Mouse (Mus musculus): ENCODE measurements around the gene Higd1c. TPM values are rescaled to one million over a fixed set of nuclear protein-coding genes. Genes with fewer than 3 reads are reported as not detected.

Gene Higd1c
- polyA plus RNA-seq, 1 experiment, result not detected

DNA sequence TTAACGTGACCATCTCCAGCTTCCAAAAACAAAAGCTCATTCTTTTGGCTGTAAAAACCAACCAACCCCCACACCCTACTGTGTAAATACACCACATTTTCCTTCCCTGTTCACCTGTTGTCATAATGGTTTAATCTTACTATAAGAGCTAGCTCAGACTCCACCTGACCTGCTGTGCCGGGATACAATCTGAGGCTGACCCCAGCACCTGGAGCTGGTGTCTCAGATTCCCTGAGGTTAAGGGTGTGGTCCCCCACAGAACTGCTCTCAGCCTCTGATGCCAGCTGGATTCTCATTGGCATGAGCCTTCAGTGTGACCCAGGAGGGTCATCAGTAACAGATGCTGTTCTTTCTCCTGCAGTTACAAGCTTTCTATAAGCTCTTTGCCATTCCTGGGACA, 15.8 kb downstream of the Higd1c start:
- no peak overlapping the region for H3K4me3 ChIP-seq (replicated peaks; ENCODE audit: control insufficient read depth, low read depth, low read length)
- 83% methylated on average over 2 of the region's 2 CpGs for WGBS
- no peaks in the 10 kb centered on the region for H3K4me1 ChIP-seq (ENCODE audit: control insufficient read depth, insufficient read depth, low read length)
- no peak for TF ChIP-seq POLR2A (IDR thresholded peaks at IDR 0.05; ENCODE audit: borderline replicate concordance, control insufficient read depth, low read depth, low read length)
- TF ChIP-seq CTCF (IDR thresholded peaks at IDR 0.05; ENCODE audit: control insufficient read depth, insufficient read depth, low read length), result no peak
- H3K27ac ChIP-seq (ENCODE audit: control insufficient read depth, insufficient read depth, low read depth, low read length, poor library complexity), result no peak overlapping the region

GRCm38 (mm10) chr15:100385705-100386104, 21.4 kb downstream of the Higd1c start:
- 87% methylated on average over 9 of the region's 9 CpGs for WGBS
- Histone ChIP-seq H3K4me1 (ENCODE audit: control insufficient read depth, insufficient read depth, low read length) (no peaks in the 10 kb centered on the region), H3K4me3 (replicated peaks; ENCODE audit: control insufficient read depth, low read depth, low read length) (no peak overlapping the region), H3K27ac (ENCODE audit: control insufficient read depth, insufficient read depth, low read depth, low read length, poor library complexity) (no peak overlapping the region)
- TF ChIP-seq POLR2A (IDR thresholded peaks at IDR 0.05; ENCODE audit: borderline replicate concordance, control insufficient read depth, low read depth, low read length) (no peak), CTCF (IDR thresholded peaks at IDR 0.05; ENCODE audit: control insufficient read depth, insufficient read depth, low read length) (no peak)

DNA sequence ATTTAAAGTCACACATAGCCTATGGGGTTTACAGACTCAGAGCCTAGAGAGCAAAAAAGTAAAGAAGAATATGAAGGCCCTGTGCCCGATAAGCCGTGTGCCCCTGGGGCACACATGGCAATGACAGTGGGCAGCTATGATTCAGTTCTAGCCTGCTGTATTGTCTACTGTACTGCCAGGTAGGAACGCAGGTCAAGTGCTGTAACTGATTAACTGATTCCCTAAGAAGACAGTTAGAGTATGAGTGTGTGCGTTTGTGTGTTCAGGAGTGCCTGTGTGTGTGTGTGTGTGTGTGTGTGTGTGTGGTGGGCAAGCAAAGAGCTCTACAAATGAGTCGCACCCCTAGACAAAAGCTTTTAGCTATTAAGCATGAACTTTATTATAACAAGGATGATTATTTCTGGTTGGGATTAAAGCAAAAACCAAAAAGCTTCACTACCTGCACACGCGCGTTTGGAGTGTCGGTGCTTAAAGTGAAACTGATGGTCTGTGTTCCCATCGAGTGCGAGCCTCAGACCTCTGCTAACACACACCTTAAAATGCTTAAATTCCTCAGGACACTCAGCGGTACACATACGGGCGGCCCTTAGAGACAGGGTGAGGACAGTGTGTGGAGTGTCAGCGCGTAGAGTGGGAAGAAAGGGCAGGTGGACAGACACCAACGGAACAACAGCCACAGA, 23.3 kb downstream of the Higd1c start:
- H3K4me3 ChIP-seq (replicated peaks; ENCODE audit: control insufficient read depth, low read depth, low read length), result no peak overlapping the region
- no peaks in the 10 kb centered on the region for H3K4me1 ChIP-seq (ENCODE audit: control insufficient read depth, insufficient read depth, low read length)
- H3K27ac ChIP-seq (ENCODE audit: control insufficient read depth, insufficient read depth, low read depth, low read length, poor library complexity), result no peak overlapping the region
- TF ChIP-seq CTCF (IDR thresholded peaks at IDR 0.05; ENCODE audit: control insufficient read depth, insufficient read depth, low read length) (no peak), POLR2A (IDR thresholded peaks at IDR 0.05; ENCODE audit: borderline replicate concordance, control insufficient read depth, low read depth, low read length) (no peak)
- 83% methylated on average over 17 of the region's 17 CpGs for WGBS

GRCm38 (mm10) chr15:100388224-100388835, 24.0 kb downstream of the Higd1c start:
- Histone ChIP-seq H3K27ac (ENCODE audit: control insufficient read depth, insufficient read depth, low read depth, low read length, poor library complexity) (no peak overlapping the region), H3K4me1 (ENCODE audit: control insufficient read depth, insufficient read depth, low read length) (no peaks in the 10 kb centered on the region), H3K4me3 (replicated peaks; ENCODE audit: control insufficient read depth, low read depth, low read length) (no peak overlapping the region)
- TF ChIP-seq CTCF (IDR thresholded peaks at IDR 0.05; ENCODE audit: control insufficient read depth, insufficient read depth, low read length) (no peak), POLR2A (IDR thresholded peaks at IDR 0.05; ENCODE audit: borderline replicate concordance, control insufficient read depth, low read depth, low read length) (no peak)
- 18% methylated on average over 16 of the region's 16 CpGs for WGBS

- 78% methylated on average over 9 of the region's 9 CpGs for WGBS
- no peak for TF ChIP-seq POLR2A (IDR thresholded peaks at IDR 0.05; ENCODE audit: borderline replicate concordance, control insufficient read depth, low read depth, low read length)
- no peak for TF ChIP-seq CTCF (IDR thresholded peaks at IDR 0.05; ENCODE audit: control insufficient read depth, insufficient read depth, low read length)
- H3K4me3 ChIP-seq (replicated peaks; ENCODE audit: control insufficient read depth, low read depth, low read length), result no peak overlapping the region
- H3K27ac ChIP-seq (ENCODE audit: control insufficient read depth, insufficient read depth, low read depth, low read length, poor library complexity), result no peak overlapping the region
- no peaks in the 10 kb centered on the region for H3K4me1 ChIP-seq (ENCODE audit: control insufficient read depth, insufficient read depth, low read length)
Observed at GRCm38 (mm10) chr15:100388886-100389285, 24.5 kb downstream of the Higd1c start.

- Histone ChIP-seq H3K27ac (ENCODE audit: control insufficient read depth, insufficient read depth, low read depth, low read length, poor library complexity) (no peak overlapping the region), H3K4me3 (replicated peaks; ENCODE audit: control insufficient read depth, low read depth, low read length) (no peak overlapping the region), H3K4me1 (ENCODE audit: control insufficient read depth, insufficient read depth, low read length) (no peaks in the 10 kb centered on the region)
- WGBS, result 56% methylated on average over 7 of the region's 7 CpGs
- TF ChIP-seq CTCF (IDR thresholded peaks at IDR 0.05; ENCODE audit: control insufficient read depth, insufficient read depth, low read length) (no peak), POLR2A (IDR thresholded peaks at IDR 0.05; ENCODE audit: borderline replicate concordance, control insufficient read depth, low read depth, low read length) (no peak)
Observed at GRCm38 (mm10) chr15:100391066-100391465, 26.7 kb downstream of the Higd1c start.

- Histone ChIP-seq H3K27ac (ENCODE audit: control insufficient read depth, insufficient read depth, low read depth, low read length, poor library complexity) (no peak overlapping the region), H3K4me3 (replicated peaks; ENCODE audit: control insufficient read depth, low read depth, low read length) (no peak overlapping the region), H3K4me1 (ENCODE audit: control insufficient read depth, insufficient read depth, low read length) (no peaks in the 10 kb centered on the region)
- TF ChIP-seq CTCF (IDR thresholded peaks at IDR 0.05; ENCODE audit: control insufficient read depth, insufficient read depth, low read length) (no peak), POLR2A (IDR thresholded peaks at IDR 0.05; ENCODE audit: borderline replicate concordance, control insufficient read depth, low read depth, low read length) (no peak)
- 58% methylated on average over 7 of the region's 7 CpGs for WGBS
Observed at GRCm38 (mm10) chr15:100391599-100391998, 27.3 kb downstream of the Higd1c start.

GRCm38 (mm10) chr15:100393016-100393415, 28.7 kb downstream of the Higd1c start:
- H3K4me1 ChIP-seq (ENCODE audit: control insufficient read depth, insufficient read depth, low read length), result no peaks in the 10 kb centered on the region

More at GRCm38 (mm10) chr15:100393016-100393415, 28.7 kb downstream of the Higd1c start:
- Histone ChIP-seq H3K4me3 (replicated peaks; ENCODE audit: control insufficient read depth, low read depth, low read length) (no peak overlapping the region), H3K27ac (ENCODE audit: control insufficient read depth, insufficient read depth, low read depth, low read length, poor library complexity) (no peak overlapping the region)
- whole genome bisulfite sequencing, result 91% methylated on average over 11 of the region's 11 CpGs
- TF ChIP-seq CTCF (IDR thresholded peaks at IDR 0.05; ENCODE audit: control insufficient read depth, insufficient read depth, low read length) (no peak), POLR2A (IDR thresholded peaks at IDR 0.05; ENCODE audit: borderline replicate concordance, control insufficient read depth, low read depth, low read length) (no peak)
